Mouse (Mus musculus): Measurements from ENCODE around the gene Zfp219. TPM values are rescaled to one million over a fixed set of nuclear protein-coding genes. Genes with fewer than 3 reads are reported as not detected.

The Zfp219 gene
- polyA plus RNA-seq, 1 experiment from 2014 or later: 28.3 TPM

DNA sequence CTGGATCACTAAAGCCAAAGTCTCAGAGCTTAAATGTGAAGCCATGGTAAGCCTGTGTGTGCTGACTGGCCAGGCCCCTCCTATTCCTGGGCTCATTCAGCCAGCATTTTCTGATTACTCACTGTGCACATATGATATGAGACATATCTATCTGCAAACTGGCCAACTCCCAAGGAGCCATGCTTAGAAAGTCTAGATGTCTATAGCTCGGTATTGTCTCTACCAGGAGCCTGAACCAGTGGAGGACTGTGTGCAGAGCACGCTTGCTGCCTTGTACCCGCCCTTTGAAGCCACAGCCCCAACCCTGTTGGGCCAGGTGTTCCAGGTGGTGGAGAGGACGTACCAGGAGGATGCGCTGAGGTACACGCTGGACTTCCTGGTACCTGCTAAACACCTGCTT lies 33.4 kb downstream of the Zfp219 start:
- H3K4me1 ChIP-seq (ENCODE audit: insufficient read depth): peaks cover 4% of the 10 kb centered on the region; the same call in 1 of the 2 replicates
- DNase-seq: no peak
- H3K9ac ChIP-seq: no peak overlapping the region
- no peaks in the 10 kb centered on the region for H3K9me3 ChIP-seq (ENCODE audit: low read depth, low read length)
- H3K27ac ChIP-seq (ENCODE audit: low read depth): no peak overlapping the region
- no peak for ATAC-seq (ENCODE audit: insufficient read depth)
- no peak overlapping the region; the same call in 1 of the 2 replicates for H3K4me3 ChIP-seq (ENCODE audit: low read depth, low read length)
- no peak for TF ChIP-seq CTCF (IDR thresholded peaks at IDR 0.05; ENCODE audit: low read depth)
- peak overlapping the region; percentile 76; the same call in 1 of the 2 replicates for H3K4me2 ChIP-seq
- no peaks in the 10 kb centered on the region for H3K27me3 ChIP-seq (ENCODE audit: insufficient read depth, low read length)
- WGBS: 86% methylated on average over 6 of the region's 6 CpGs
- peaks cover 51% of the 10 kb centered on the region for H3K36me3 ChIP-seq (ENCODE audit: insufficient read depth)

DNA sequence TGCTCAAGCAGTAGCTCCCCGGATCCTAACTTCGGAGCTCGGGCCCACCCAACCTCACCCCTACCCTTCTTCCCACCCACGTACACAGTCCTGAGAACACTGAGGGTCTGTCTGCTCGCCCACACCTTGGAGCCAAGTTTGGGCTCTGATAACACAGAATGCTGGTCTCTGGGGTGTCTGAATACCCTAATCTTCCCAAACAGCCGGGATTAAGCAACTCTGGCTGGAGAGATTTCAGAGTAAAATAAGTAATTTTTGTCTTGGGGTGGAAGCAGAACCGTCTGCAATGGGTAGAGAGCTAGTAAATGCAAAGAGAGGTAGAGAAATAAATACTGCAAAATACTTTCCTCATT lies 34.4 kb downstream of the Zfp219 start:
- DNase-seq (no peak), ATAC-seq (ENCODE audit: insufficient read depth) (no peak)
- WGBS: 3% methylated on average over 7 of the region's 7 CpGs
- TF ChIP-seq CTCF (IDR thresholded peaks at IDR 0.05; ENCODE audit: low read depth): no peak
- Histone ChIP-seq H3K4me3 (ENCODE audit: low read depth, low read length) (peak overlapping the region; percentile 79), H3K4me2 (peak overlapping the region; percentile 76), H3K9me3 (ENCODE audit: low read depth, low read length) (no peaks in the 10 kb centered on the region), H3K4me1 (ENCODE audit: insufficient read depth) (peaks cover 4% of the 10 kb centered on the region; the same call in 1 of the 2 replicates), H3K27ac (ENCODE audit: low read depth) (peak overlapping the region; percentile 98), H3K27me3 (ENCODE audit: insufficient read depth, low read length) (no peaks in the 10 kb centered on the region), H3K9ac (peak overlapping the region; percentile 85), H3K36me3 (ENCODE audit: insufficient read depth) (peaks cover 41% of the 10 kb centered on the region)

DNA sequence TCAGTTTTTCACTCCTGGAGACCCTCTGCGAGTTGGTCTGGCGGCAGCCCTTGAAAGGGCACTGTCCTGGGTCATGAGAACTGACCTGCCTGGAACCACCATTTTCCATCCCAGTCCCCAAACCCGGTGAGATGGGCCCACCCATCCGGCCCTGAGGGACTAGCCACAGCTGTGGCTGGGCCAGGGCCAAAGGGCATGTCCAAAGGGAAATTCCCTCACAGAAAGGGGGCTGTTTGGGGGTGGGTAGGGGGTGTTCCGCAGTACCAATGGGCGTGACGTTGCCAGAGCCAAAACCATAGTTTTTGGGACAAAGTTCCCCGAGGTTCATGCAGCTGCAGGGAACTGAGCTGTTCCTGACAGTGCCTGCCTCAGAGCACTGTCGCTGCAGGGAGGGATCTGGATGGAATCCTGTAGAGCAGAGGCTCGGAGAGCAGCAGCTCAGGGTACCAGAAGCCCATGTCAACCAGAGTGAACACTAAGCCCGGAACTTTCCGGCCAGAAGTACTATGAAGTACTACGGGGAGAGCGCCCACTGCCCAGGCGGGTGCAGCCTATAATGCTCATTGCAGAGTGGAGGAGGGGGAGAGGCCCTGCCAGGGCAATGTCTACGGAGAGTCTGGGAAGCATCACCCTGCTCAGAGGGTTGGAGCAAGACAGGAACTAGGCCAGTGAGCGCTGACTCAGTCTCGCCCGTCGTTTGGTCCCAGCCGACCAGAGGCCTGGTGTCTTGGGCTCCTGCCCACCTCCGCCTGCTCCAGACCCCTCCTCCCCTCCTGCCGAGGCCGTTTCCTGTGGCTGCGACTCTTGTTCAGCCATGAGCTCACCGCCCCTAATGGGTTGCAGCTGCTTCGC lies 35.0 kb downstream of the Zfp219 start:
- peak; percentile 83 for ATAC-seq (ENCODE audit: insufficient read depth)
- peak overlapping the region; percentile 76 for H3K4me2 ChIP-seq
- no peaks in the 10 kb centered on the region for H3K27me3 ChIP-seq (ENCODE audit: insufficient read depth, low read length)
- peaks cover 35% of the 10 kb centered on the region for H3K36me3 ChIP-seq (ENCODE audit: insufficient read depth)
- H3K4me3 ChIP-seq (ENCODE audit: low read depth, low read length): peak overlapping the region; percentile 79
- WGBS: 1% methylated on average over 27 of the region's 27 CpGs
- no peaks in the 10 kb centered on the region for H3K9me3 ChIP-seq (ENCODE audit: low read depth, low read length)
- peaks cover 4% of the 10 kb centered on the region; the same call in 1 of the 2 replicates for H3K4me1 ChIP-seq (ENCODE audit: insufficient read depth)
- no peak for TF ChIP-seq CTCF (IDR thresholded peaks at IDR 0.05; ENCODE audit: low read depth)
- H3K27ac ChIP-seq (ENCODE audit: low read depth): peak overlapping the region; percentile 98
- peak overlapping the region; percentile 85 for H3K9ac ChIP-seq
- DNase-seq: peak; percentile 92

DNA sequence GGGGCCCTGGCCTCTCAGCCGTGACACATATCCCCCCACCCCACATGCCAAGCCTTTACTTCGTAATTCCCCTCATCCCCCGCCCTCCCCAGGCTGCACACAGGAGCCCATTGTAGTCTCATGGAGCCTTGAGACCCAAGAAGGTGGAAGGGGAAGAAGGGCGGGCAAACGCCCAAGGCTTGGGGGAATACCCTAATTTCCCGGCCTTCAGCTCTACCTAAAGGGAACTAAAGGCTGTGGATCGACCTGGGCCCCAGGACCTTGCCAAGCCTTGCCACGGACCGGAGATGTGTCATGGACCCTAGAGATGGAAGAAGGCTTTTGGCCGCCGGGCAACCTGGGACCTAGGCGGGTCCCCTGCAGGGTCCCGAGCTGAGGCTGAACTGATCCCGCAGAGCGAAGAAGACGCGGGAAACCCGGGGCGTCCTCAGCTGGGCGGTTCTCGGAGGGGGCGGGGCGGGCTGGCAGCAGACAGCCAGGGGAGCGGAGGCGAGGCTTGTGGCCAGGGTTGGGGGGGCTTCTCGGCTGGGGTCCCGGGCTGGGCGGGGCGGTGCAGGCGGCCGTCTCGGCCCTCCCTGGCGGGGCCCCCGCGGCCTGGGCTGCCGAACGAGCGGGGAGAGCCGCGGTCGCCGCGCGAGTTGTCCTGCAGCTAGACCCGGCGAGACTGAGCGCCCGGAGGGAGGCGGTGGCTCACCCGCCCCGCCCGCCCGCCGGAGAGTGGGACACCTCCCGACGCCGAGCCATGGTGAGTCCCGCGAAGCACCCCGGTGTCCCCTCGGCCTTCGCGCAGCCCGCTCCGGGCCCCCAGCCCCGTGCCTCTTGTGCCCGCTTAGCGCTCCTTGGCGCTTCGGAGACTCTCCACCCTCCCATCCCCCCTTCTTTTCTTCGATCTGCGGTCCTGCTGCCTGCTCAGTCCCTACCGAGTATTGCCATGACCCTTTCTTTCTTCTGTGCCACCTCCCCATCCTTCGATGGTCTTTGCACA lies 36.0 kb downstream of the Zfp219 start, which contains the start of gene Arhgef40:
Gene Arhgef40, plus strand, starts transcription at position 473 of the 985 bp plus-strand sequence.
- Histone ChIP-seq H3K4me3 (ENCODE audit: low read depth, low read length) (peak within 1 kb of the TSS; percentile 79), H3K4me2 (peak within 1 kb of the TSS; percentile 76), H3K9me3 (ENCODE audit: low read depth, low read length) (no peaks in the 10 kb centered on the region), H3K9ac (peak within 1 kb of the TSS; percentile 85), H3K4me1 (ENCODE audit: insufficient read depth) (peaks cover 4% of the 10 kb centered on the region; the same call in 1 of the 2 replicates), H3K27ac (ENCODE audit: low read depth) (peak within 1 kb of the TSS; percentile 98), H3K36me3 (ENCODE audit: insufficient read depth) (peaks cover 25% of the 10 kb centered on the region), H3K27me3 (ENCODE audit: insufficient read depth, low read length) (no peaks in the 10 kb centered on the region)
- DNase-seq (peak; percentile 89), ATAC-seq (ENCODE audit: insufficient read depth) (peak; percentile 86)
- no peak for TF ChIP-seq CTCF (IDR thresholded peaks at IDR 0.05; ENCODE audit: low read depth)
- under 1% methylated on average over 72 of the region's 74 CpGs for WGBS

DNA sequence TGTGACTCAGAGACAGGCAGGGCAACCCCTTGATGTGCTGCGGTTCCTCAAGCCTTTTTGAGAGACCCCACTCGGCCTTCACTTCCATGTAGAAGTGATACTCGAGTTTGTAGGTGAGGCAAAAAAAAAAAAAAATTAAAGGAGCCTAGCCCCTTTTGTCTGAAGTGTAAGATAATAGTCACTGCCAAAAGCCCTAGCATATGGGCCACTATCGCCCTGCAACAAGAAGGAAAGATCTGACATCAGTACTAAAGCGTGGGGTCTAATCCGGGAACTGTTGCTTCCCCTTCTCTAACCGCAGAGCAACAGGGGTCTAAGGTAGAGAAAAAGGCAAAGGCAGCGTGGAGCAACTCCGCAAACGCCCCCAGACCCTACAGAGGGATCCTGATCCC lies 36.7 kb downstream of the Zfp219 start:
- no peaks in the 10 kb centered on the region for H3K27me3 ChIP-seq (ENCODE audit: insufficient read depth, low read length)
- WGBS: 13% methylated on average over 10 of the region's 10 CpGs
- H3K4me1 ChIP-seq (ENCODE audit: insufficient read depth): peaks cover 4% of the 10 kb centered on the region; the same call in 1 of the 2 replicates
- no peak for TF ChIP-seq CTCF (IDR thresholded peaks at IDR 0.05; ENCODE audit: low read depth)
- peak overlapping the region; percentile 76 for H3K4me2 ChIP-seq
- ATAC-seq (ENCODE audit: insufficient read depth): no peak
- peak overlapping the region; percentile 98; the same call in 1 of the 2 replicates for H3K27ac ChIP-seq (ENCODE audit: low read depth)
- peak; percentile 23 for DNase-seq
- peak overlapping the region; percentile 79 for H3K4me3 ChIP-seq (ENCODE audit: low read depth, low read length)
- H3K9ac ChIP-seq: peak overlapping the region; percentile 85
- peaks cover 18% of the 10 kb centered on the region for H3K36me3 ChIP-seq (ENCODE audit: insufficient read depth)
- no peaks in the 10 kb centered on the region for H3K9me3 ChIP-seq (ENCODE audit: low read depth, low read length)

DNA sequence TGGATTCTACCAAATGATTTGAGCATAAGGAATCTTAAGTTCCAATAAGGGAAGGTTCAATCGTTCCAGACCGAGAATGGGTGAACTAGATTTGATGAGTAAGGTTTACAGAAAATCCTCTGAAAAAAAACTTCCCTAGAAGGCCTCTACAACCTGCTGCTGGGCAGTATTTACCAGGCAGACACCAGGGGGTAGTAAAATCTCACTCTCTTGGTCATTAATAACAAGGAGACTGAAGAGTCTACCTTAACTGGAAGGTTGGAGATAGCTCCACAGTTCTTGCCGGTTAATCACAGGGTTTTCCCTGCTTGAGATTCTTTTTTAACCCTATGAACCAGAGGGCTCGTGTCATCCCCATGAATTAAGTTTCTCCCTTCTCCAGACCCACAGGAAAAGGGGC lies 37.3 kb downstream of the Zfp219 start:
- 57% methylated on average over 4 of the region's 4 CpGs for WGBS
- no peak for DNase-seq
- Histone ChIP-seq H3K9ac (no peak overlapping the region), H3K9me3 (ENCODE audit: low read depth, low read length) (no peaks in the 10 kb centered on the region), H3K27ac (ENCODE audit: low read depth) (no peak overlapping the region), H3K36me3 (ENCODE audit: insufficient read depth) (peaks cover 12% of the 10 kb centered on the region; the same call in 1 of the 2 replicates), H3K27me3 (ENCODE audit: insufficient read depth, low read length) (no peaks in the 10 kb centered on the region), H3K4me2 (peak overlapping the region; percentile 7; the same call in 1 of the 2 replicates), H3K4me1 (ENCODE audit: insufficient read depth) (peaks cover 4% of the 10 kb centered on the region; the same call in 1 of the 2 replicates), H3K4me3 (ENCODE audit: low read depth, low read length) (peak overlapping the region; percentile 79; the same call in 1 of the 2 replicates)
- TF ChIP-seq CTCF (IDR thresholded peaks at IDR 0.05; ENCODE audit: low read depth): no peak
- no peak for ATAC-seq (ENCODE audit: insufficient read depth)
